Mouse (Mus musculus): ENCODE data around the gene Vmn1r171. TPM values are rescaled to one million over a fixed set of nuclear protein-coding genes. Genes with fewer than 3 reads are reported as not detected.

Gene Vmn1r171
- polyA plus RNA-seq (2012) = not detected in 2 replicates

GRCm38 (mm10) chr7:23630422-23630821 lies at the start of gene Vmn1r171:
TSS of gene Vmn1r171 (plus strand) at chr7:23630722.

GRCm38 (mm10) chr7:23605875-23606274 lies 24.6 kb upstream of the Vmn1r171 start, which contains the start of gene Vmn1r170:
TSS of gene Vmn1r170 (plus strand) at chr7:23606175.

GRCm38 (mm10) chr7:23658016-23658415 lies 27.5 kb downstream of the Vmn1r171 start, which contains the start of gene Vmn1r172:
TSS of gene Vmn1r172 (plus strand) at chr7:23658316.

Other genes with a start within 250 kb of the Vmn1r171 start
- gene Nlrp5, start 244.8 kb upstream of the Vmn1r171 start, polyA plus RNA-seq (2012) = not detected in 2 replicates
- not detected in 2 replicates for gene Vmn1r167, start 123.5 kb upstream of the Vmn1r171 start, polyA plus RNA-seq (2012)
- gene Vmn1r168, start 91.0 kb upstream of the Vmn1r171 start, polyA plus RNA-seq (2012) = 0.01 TPM in 1 of 2 replicates, not detected in the other
- gene Vmn1r169, start 55.2 kb upstream of the Vmn1r171 start, polyA plus RNA-seq (2012) = not detected in 2 replicates
- gene Vmn1r170, start 24.5 kb upstream of the Vmn1r171 start, polyA plus RNA-seq (2012) = not detected in 2 replicates
- gene Vmn1r172, start 27.6 kb downstream of the Vmn1r171 start, polyA plus RNA-seq (2012) = not detected in 2 replicates
- not detected in 2 replicates for gene Vmn1r173, start 70.0 kb downstream of the Vmn1r171 start, polyA plus RNA-seq (2012)
- gene Vmn1r174, start 121.5 kb downstream of the Vmn1r171 start, polyA plus RNA-seq (2012) = 0.02 TPM in 1 of 2 replicates, not detected in the other
- gene Vmn1r175, start 179.9 kb downstream of the Vmn1r171 start, polyA plus RNA-seq (2012) = not detected in 2 replicates
- gene Vmn1r176, start 206.7 kb downstream of the Vmn1r171 start, polyA plus RNA-seq (2012) = not detected in 2 replicates
- gene Vmn1r177, start 235.7 kb downstream of the Vmn1r171 start, polyA plus RNA-seq (2012) = not detected in 2 replicates

All from megakaryocyte-erythroid progenitor cell, adult 5 weeks (primary cell).